Mouse (Mus musculus) CH12.LX (cell line): ENCODE results near the gene Ndufc2.

ENCODE experiments used
- CTCF ChIP-seq, 2 experiments: IDR thresholded peaks in 1 of 2; conservative IDR thresholded peaks in 1 of 2; 2 replicates each; pipeline ENCODE4 v1.5.1; 2011 to 2012; ENCODE audit warnings: low read depth in 2 of 2, low read length in 2 of 2, improper control_type of control experiment in 1 of 2, inconsistent platforms in 1 of 2, mild to moderate bottlenecking in 1 of 2, moderate library complexity in 1 of 2
- E2F4 ChIP-seq: IDR thresholded peaks from 2 replicates; pipeline ENCODE4 v1.6.1; 2011; ENCODE audit warnings: low read depth, low read length, improper control_type of control experiment; ENCODE audit not compliant: insufficient replicate concordance
- POLR2A ChIP-seq: IDR thresholded peaks from 2 replicates; pipeline ENCODE4 v1.6.1; 2011; ENCODE audit warnings: low read depth, mild to moderate bottlenecking, improper control_type of control experiment, low read length

DNA sequence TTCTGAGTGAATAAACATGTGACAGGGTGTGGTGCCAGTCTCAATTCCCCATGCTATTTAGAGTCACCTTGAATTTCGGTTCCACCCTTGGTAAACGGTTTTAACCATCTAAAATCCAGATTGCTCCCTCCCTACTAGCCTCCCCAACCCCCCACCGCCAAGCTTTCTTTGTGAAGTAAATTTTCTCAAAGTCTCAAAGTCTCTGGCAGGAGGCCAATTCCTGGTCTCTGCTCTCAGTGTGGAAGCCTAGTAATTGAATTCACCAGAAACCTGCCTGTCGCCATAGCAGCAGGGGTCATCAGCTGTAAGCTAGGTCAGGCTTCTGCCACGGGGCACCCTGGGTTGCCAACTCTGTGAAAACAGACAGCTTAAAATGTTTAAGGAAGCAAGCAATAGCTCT, 29.9 kb downstream of the Ndufc2 start:
- TF ChIP-seq E2F4 (no peak), POLR2A (no peak), CTCF (conservative IDR thresholded peaks at IDR 0.05 in 1 of 2, IDR thresholded peaks at IDR 0.05 in 1 of 2; ENCODE audit: low read depth in 2 of 2, low read length in 2 of 2) (no peak)
